Mouse (Mus musculus) kidney, embryonic 16.5 days (tissue): Measurements from ENCODE around the gene Phf20. TPM values are rescaled to one million over a fixed set of nuclear protein-coding genes. Genes with fewer than 3 reads are reported as not detected.
A peak's percentile ranks its signal among the peaks of the same experiment; 100 is the strongest.
"Not testable (repeated sequence)": the region's sequence is repeated elsewhere in the genome, so short reads cannot be mapped to it uniquely, and the experiment has no call there.

Source experiments
- ATAC-seq: fragments of 200-750 bp; cut with Nextera tagmentation; 2 replicates; pipeline ENCODE4 v1.8.0; 2017; ENCODE audit warnings: moderate TSS enrichment; ENCODE audit not compliant: low FRiP score, low TSS enrichment
- H3K27ac ChIP-seq: fragments of 300-500 bp; sonication (generic); 2 replicates; pipeline ENCODE4 v1.5.1; 2014; ENCODE audit warnings: low read length
- H3K27me3 ChIP-seq: fragments of 300-500 bp; sonication (generic); 2 replicates; pipeline ENCODE4 v1.6.1; 2014; ENCODE audit warnings: low read length, control low read depth, mixed read lengths; ENCODE audit not compliant: insufficient read depth
- H3K36me3 ChIP-seq: fragments of 300-500 bp; sonication (generic); 2 replicates; pipeline ENCODE4 v1.6.1; 2014; ENCODE audit warnings: low read length, control low read depth, mixed read lengths; ENCODE audit not compliant: insufficient read depth
- H3K4me1 ChIP-seq: fragments of 300-500 bp; sonication (generic); 2 replicates; pipeline ENCODE4 v1.6.1; 2014; ENCODE audit warnings: low read length, control low read depth, mixed read lengths; ENCODE audit not compliant: insufficient read depth
- H3K4me2 ChIP-seq: fragments of 300-500 bp; sonication (generic); replicated peaks from 2 replicates; pipeline ENCODE4 v1.6.1; 2014; ENCODE audit warnings: low read depth, low read length
- H3K4me3 ChIP-seq: fragments of 300-500 bp; sonication (generic); 2 replicates; pipeline ENCODE4 v1.5.1; 2014; ENCODE audit warnings: mild to moderate bottlenecking, low read length
- H3K9ac ChIP-seq: fragments of 300-500 bp; sonication (generic); replicated peaks from 2 replicates; pipeline ENCODE4 v1.6.1; 2014; ENCODE audit warnings: low read length
- H3K9me3 ChIP-seq: fragments of 300-500 bp; sonication (generic); 2 replicates; pipeline ENCODE4 v1.6.1; 2016; ENCODE audit warnings: low read length, control low read depth
- WGBS: fragments of 180-500 bp; shearing (Covaris S2); extraction: QIAGEN DNeasy Blood & Tissue Kit; methylation state at CpG from one replicate; pipeline ENCODE4 v1.1.7; 2014; 5-methylcytosine and 5-hydroxymethylcytosine counted together
- polyA plus RNA-seq: library from polyadenylated mRNA; unstranded; fragments of >200 nt; fragmentation: Nextera tagmentation; extraction: Ambion mirVana; gene quantifications from 2 replicates; pipeline ENCODE4 v1.2.1, GENCODE M21; 2015

Phf20 gene
- polyA plus RNA-seq, 1 experiment from 2014 or later = 68.2 TPM

- peak within 1 kb of the TSS; percentile 97 for H3K27ac ChIP-seq
- peak; percentile 99 for ATAC-seq
- peak within 1 kb of the TSS; percentile 100 for H3K4me3 ChIP-seq
- under 1% methylated on average over 47 of the region's 47 CpGs for WGBS
- peak within 1 kb of the TSS; percentile 100 for H3K9ac ChIP-seq
- H3K9me3 ChIP-seq = no peaks in the 10 kb centered on the region
- H3K36me3 ChIP-seq = peaks cover 11% of the 10 kb centered on the region
- no peaks in the 10 kb centered on the region for H3K27me3 ChIP-seq
- peaks cover 21% of the 10 kb centered on the region for H3K4me1 ChIP-seq
- peak within 1 kb of the TSS; percentile 89 for H3K4me2 ChIP-seq
Observed at GRCm38 (mm10) chr2:156180094-156180821, 16.0 kb upstream of the Phf20 start, which contains the start of gene Rbm39. TSS of gene Rbm39 (minus strand) at chr2:156180238.

GRCm38 (mm10) chr2:156180824-156181590 is 15.3 kb upstream of the Phf20 start:
- no peak for ATAC-seq
- H3K9ac ChIP-seq = peak overlapping the region; percentile 76
- H3K4me1 ChIP-seq = peaks cover 19% of the 10 kb centered on the region
- no peaks in the 10 kb centered on the region for H3K27me3 ChIP-seq
- H3K4me3 ChIP-seq = peak overlapping the region; percentile 100
- 13% methylated on average over 8 of the region's 8 CpGs for WGBS
- H3K9me3 ChIP-seq = no peaks in the 10 kb centered on the region
- peak overlapping the region; percentile 91 for H3K27ac ChIP-seq
- peak overlapping the region; percentile 70 for H3K4me2 ChIP-seq
- H3K36me3 ChIP-seq = peaks cover 8% of the 10 kb centered on the region

GRCm38 (mm10) chr2:156181592-156181991 is 14.7 kb upstream of the Phf20 start:
- no peak for ATAC-seq
- H3K27ac ChIP-seq = no peak overlapping the region

GRCm38 (mm10) chr2:156189241-156189640 is 7.0 kb upstream of the Phf20 start:
- not testable (repeated sequence) for H3K9me3 ChIP-seq, H3K27ac ChIP-seq, H3K9ac ChIP-seq, H3K4me1 ChIP-seq, H3K4me2 ChIP-seq, ATAC-seq, H3K4me3 ChIP-seq, H3K36me3 ChIP-seq, H3K27me3 ChIP-seq
- 74% methylated on average over 7 of the region's 7 CpGs for WGBS

More at GRCm38 (mm10) chr2:156181592-156181991, 14.7 kb upstream of the Phf20 start:
- Histone ChIP-seq H3K36me3 (peaks cover 8% of the 10 kb centered on the region), H3K9ac (peak overlapping the region; percentile 76), H3K9me3 (no peaks in the 10 kb centered on the region), H3K4me3 (no peak overlapping the region), H3K4me2 (peak overlapping the region; percentile 70; the same call in 1 of the 2 replicates), H3K4me1 (peaks cover 19% of the 10 kb centered on the region), H3K27me3 (no peaks in the 10 kb centered on the region)
- WGBS = 80% methylated on average over 2 of the region's 2 CpGs

- Histone ChIP-seq H3K4me1 (no peaks in the 10 kb centered on the region), H3K4me3 (no peak overlapping the region), H3K4me2 (no peak overlapping the region), H3K27ac (no peak overlapping the region), H3K9ac (no peak overlapping the region), H3K9me3 (no peaks in the 10 kb centered on the region), H3K27me3 (no peaks in the 10 kb centered on the region), H3K36me3 (no peaks in the 10 kb centered on the region)
- WGBS = 75% methylated on average over 14 of the region's 14 CpGs
- ATAC-seq = no peak
Observed at GRCm38 (mm10) chr2:156190004-156190896, 6.0 kb upstream of the Phf20 start.

GRCm38 (mm10) chr2:156191540-156191939 is 4.7 kb upstream of the Phf20 start:
- Histone ChIP-seq H3K4me1 (peaks cover 6% of the 10 kb centered on the region; the same call in 1 of the 2 replicates), H3K4me3 (no peak overlapping the region), H3K27me3 (no peaks in the 10 kb centered on the region), H3K4me2 (no peak overlapping the region), H3K27ac (no peak overlapping the region), H3K36me3 (no peaks in the 10 kb centered on the region), H3K9ac (no peak overlapping the region), H3K9me3 (no peaks in the 10 kb centered on the region)
- ATAC-seq = no peak
- 90% methylated on average over 2 of the region's 2 CpGs for WGBS

GRCm38 (mm10) chr2:156192068-156192467 is 4.2 kb upstream of the Phf20 start:
- Histone ChIP-seq H3K4me1 (peaks cover 6% of the 10 kb centered on the region; the same call in 1 of the 2 replicates), H3K27ac (no peak overlapping the region), H3K4me3 (no peak overlapping the region), H3K9me3 (no peaks in the 10 kb centered on the region), H3K27me3 (no peaks in the 10 kb centered on the region), H3K9ac (no peak overlapping the region), H3K4me2 (no peak overlapping the region), H3K36me3 (no peaks in the 10 kb centered on the region)
- WGBS = 83% methylated on average over 2 of the region's 2 CpGs
- ATAC-seq = no peak

- H3K27ac ChIP-seq = no peak overlapping the region
- peaks cover 14% of the 10 kb centered on the region for H3K4me1 ChIP-seq
- no peak overlapping the region for H3K4me2 ChIP-seq
- no peak overlapping the region for H3K9ac ChIP-seq
- no peaks in the 10 kb centered on the region for H3K27me3 ChIP-seq
- no peak overlapping the region for H3K4me3 ChIP-seq
- no peaks in the 10 kb centered on the region for H3K9me3 ChIP-seq
- no peak for ATAC-seq
- 82% methylated on average over 3 of the region's 3 CpGs for WGBS
- no peaks in the 10 kb centered on the region for H3K36me3 ChIP-seq
Observed at GRCm38 (mm10) chr2:156193066-156193862, 3.0 kb upstream of the Phf20 start.

GRCm38 (mm10) chr2:156194571-156194970 is 1.7 kb upstream of the Phf20 start:
- H3K27ac ChIP-seq = no peak overlapping the region
- H3K4me3 ChIP-seq = no peak overlapping the region
- no peak overlapping the region for H3K9ac ChIP-seq
- ATAC-seq = no peak
- H3K4me2 ChIP-seq = no peak overlapping the region
- no peaks in the 10 kb centered on the region for H3K9me3 ChIP-seq
- H3K4me1 ChIP-seq = peaks cover 25% of the 10 kb centered on the region
- no peaks in the 10 kb centered on the region for H3K36me3 ChIP-seq
- no peaks in the 10 kb centered on the region for H3K27me3 ChIP-seq
